Mouse (Mus musculus): Measurements from ENCODE around the gene Ctbp2.

The Ctbp2 gene

DNA sequence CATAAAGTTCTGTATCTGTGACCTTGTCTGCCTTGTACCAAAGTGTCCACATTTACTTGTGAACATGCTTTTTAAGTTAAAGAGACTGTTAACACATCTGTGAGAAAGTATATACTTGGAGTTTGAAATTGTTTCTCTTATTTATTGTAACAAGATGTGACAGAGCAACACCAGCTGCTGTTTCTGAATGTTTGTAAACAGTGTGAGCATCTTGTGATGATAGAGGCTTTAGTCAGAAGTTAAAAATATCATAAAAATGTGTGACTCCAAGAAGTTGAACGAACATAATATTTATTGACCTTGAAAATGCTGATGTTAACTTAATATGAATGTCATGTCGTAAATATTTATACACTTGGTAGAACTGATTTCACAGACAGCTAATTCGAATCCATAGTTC lies 173.5 kb downstream of the Ctbp2 start:
- DNase-seq (ENCODE audit: extremely low read depth, low read depth, low spot score): no peak

- no peak for DNase-seq (ENCODE audit: extremely low read depth, low read depth, low spot score)
These were observed 174.2 kb downstream of the Ctbp2 start for GRCm38 (mm10) chr7:132949968-132950367.

DNA sequence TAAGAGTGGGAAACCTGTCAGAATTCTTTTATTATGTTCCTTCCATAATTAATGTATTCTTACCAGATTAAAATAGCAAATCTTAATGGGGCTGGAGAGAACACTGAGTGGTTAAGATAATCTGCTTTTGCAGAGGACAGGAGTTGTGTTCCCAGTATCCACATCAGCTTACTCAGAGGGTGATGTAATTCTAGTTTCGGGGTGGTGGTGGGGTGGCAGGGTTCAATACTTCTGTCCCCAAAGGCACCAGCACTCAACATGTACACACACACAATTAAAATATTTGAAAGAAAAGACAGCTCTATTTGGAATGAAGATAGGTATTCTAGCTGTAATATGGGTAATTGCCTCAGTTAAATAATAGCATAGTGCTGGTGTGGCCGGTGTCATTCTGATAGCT lies 183.6 kb downstream of the Ctbp2 start:
- no peak for DNase-seq (ENCODE audit: extremely low read depth, low read depth, low spot score)

DNA sequence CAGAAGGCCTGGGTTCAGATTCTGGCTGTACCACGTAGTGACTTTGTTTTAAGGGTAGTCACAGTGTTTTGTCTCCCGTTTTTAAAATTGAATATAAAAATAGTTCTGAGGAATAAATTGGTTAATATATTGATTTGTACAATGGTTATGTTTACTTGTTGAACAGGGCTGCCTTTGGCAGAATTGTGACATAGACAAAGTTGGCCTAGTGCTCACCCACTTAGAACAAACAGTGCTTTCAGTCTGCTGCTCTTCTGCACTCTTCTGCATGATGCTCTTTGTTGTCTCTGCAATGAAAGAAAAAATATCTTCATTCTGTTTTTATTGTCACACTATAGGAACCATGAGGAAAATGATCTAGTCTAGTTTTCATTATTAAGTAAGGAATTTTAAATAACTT lies 185.0 kb downstream of the Ctbp2 start:
- no peak for DNase-seq (ENCODE audit: extremely low read depth, low read depth, low spot score)
